Mouse (Mus musculus): ENCODE results near the gene Rmnd5b. TPM values are rescaled to one million over a fixed set of nuclear protein-coding genes. Genes with fewer than 3 reads are reported as not detected.

Gene Rmnd5b
- polyA plus RNA-seq, 1 experiment from 2014 or later: 77.0 TPM

DNA sequence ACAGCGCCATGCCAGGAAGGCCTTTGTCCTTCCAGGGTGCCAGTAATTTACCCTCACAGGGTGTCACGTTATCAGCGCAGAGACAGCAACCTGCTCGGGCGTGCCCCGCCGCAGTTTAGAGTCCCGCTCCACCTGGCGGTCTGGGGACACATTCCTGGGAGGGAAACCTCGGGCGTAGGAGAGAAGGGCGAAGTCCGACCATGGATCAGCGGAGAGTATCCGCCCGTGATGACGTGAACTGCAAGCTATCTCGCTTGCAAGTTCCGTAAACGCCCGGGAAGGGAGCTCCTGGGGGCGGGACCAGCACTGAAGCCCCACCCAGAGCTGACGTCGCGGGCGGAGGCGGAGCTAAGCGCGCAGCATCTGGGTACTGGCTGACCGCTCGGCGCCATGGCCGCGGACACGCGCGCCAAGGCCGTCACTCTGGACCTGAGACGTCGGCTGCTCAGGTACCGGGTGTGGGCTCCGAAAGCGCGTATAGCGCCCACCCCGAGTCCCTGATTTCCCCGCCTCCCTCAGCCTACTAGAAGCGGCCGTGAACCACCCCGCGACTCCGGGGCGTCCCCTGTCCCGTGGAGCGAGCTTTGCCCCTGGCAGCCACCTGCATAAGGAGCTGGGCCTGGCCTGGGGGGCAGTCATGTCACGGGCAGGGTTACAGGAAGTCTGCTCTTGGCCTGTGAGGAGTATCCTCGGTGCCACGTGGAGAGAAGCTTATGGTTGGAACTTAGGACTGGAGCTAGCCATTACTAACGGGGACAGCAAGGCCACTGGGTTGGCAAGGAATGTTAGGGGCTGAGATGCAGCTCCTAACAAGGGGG is 51.1 kb downstream of the Rmnd5b start, which contains the start of gene Phykpl:
Gene Phykpl (plus strand): TSS at position 327 of the 818 bp plus-strand sequence.
- Histone ChIP-seq H3K9me3 (replicated peaks; ENCODE audit: control insufficient read depth, low read length) (no peaks in the 10 kb centered on the region), H3K27me3 (replicated peaks; ENCODE audit: control insufficient read depth, insufficient read depth, low read length) (no peaks in the 10 kb centered on the region), H3K4me3 (ENCODE audit: low read depth, low read length) (peak within 1 kb of the TSS; percentile 60), H3K4me2 (ENCODE audit: low read length) (peak within 1 kb of the TSS; percentile 91), H3K27ac (ENCODE audit: low read depth, low read length) (peak within 1 kb of the TSS; percentile 96), H3K36me3 (ENCODE audit: control insufficient read depth, insufficient read depth, low read length) (peaks cover 37% of the 10 kb centered on the region), H3K4me1 (ENCODE audit: control insufficient read depth, insufficient read depth, low read length) (peaks cover 10% of the 10 kb centered on the region), H3K9ac (ENCODE audit: low read length) (peak within 1 kb of the TSS; percentile 90)
- WGBS: under 1% methylated on average over 58 of the region's 59 CpGs
- DNase-seq (ENCODE audit: low spot score) (peak; percentile 97), ATAC-seq (peak; percentile 95)

DNA sequence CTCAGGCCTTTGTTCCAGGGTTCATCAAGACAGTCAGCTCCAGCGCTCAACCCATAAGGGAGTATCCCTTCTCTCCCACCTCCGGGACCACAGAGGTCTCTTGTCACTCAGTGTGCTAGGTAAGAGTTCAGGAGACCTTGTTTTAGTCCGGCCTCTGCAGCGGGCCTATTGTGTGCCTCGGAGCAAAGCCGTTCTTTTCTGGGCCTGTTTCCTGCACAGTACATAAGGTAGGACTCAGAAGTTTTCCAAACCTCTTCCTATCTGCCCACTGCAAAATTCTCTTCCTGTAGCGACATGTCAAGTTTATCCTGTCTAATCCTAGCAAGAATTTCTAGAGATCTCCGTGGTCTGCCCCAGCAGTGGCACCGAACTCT is 51.7 kb downstream of the Rmnd5b start:
- peak; percentile 32 for DNase-seq (ENCODE audit: low spot score)
- ATAC-seq: peak; percentile 33

DNA sequence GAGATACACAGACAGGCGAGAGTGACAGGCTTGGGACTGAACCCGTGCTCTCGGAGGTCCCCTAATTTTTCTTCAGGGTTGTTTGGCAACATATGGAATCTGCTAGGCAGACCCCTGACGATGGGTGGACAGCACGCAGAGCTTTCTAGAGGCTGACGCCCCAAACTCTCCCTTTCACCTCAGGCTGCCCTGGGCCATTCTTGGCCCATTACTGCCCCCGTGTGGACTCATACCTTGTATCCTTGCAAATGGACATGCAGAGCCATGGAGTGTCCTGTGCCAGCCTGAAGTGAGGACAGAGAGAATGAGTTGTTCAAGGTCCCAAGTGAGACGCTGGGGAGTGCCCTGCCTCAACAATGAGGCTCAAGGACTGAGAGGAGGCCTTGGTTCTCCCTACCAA is 53.0 kb downstream of the Rmnd5b start:
- Histone ChIP-seq H3K27ac (ENCODE audit: low read depth, low read length) (no peak overlapping the region), H3K36me3 (ENCODE audit: control insufficient read depth, insufficient read depth, low read length) (peaks cover 18% of the 10 kb centered on the region), H3K4me2 (ENCODE audit: low read length) (no peak overlapping the region), H3K4me3 (ENCODE audit: low read depth, low read length) (no peak overlapping the region), H3K27me3 (replicated peaks; ENCODE audit: control insufficient read depth, insufficient read depth, low read length) (no peaks in the 10 kb centered on the region), H3K4me1 (ENCODE audit: control insufficient read depth, insufficient read depth, low read length) (peaks cover 10% of the 10 kb centered on the region), H3K9me3 (replicated peaks; ENCODE audit: control insufficient read depth, low read length) (no peaks in the 10 kb centered on the region), H3K9ac (ENCODE audit: low read length) (no peak overlapping the region)
- no peak for ATAC-seq
- WGBS: 25% methylated on average over 8 of the region's 8 CpGs
- DNase-seq (ENCODE audit: low spot score): peak; percentile 63

More for the DNA sequence above, 51.7 kb downstream of the Rmnd5b start:
- H3K9ac ChIP-seq (ENCODE audit: low read length): peak overlapping the region; percentile 90
- H3K36me3 ChIP-seq (ENCODE audit: control insufficient read depth, insufficient read depth, low read length): peaks cover 31% of the 10 kb centered on the region
- H3K27ac ChIP-seq (ENCODE audit: low read depth, low read length): peak overlapping the region; percentile 96
- peak overlapping the region; percentile 91 for H3K4me2 ChIP-seq (ENCODE audit: low read length)
- H3K9me3 ChIP-seq (replicated peaks; ENCODE audit: control insufficient read depth, low read length): no peaks in the 10 kb centered on the region
- peak overlapping the region; percentile 60 for H3K4me3 ChIP-seq (ENCODE audit: low read depth, low read length)
- H3K4me1 ChIP-seq (ENCODE audit: control insufficient read depth, insufficient read depth, low read length): peaks cover 10% of the 10 kb centered on the region
- WGBS: 7% methylated on average over 9 of the region's 9 CpGs
- no peaks in the 10 kb centered on the region for H3K27me3 ChIP-seq (replicated peaks; ENCODE audit: control insufficient read depth, insufficient read depth, low read length)

DNA sequence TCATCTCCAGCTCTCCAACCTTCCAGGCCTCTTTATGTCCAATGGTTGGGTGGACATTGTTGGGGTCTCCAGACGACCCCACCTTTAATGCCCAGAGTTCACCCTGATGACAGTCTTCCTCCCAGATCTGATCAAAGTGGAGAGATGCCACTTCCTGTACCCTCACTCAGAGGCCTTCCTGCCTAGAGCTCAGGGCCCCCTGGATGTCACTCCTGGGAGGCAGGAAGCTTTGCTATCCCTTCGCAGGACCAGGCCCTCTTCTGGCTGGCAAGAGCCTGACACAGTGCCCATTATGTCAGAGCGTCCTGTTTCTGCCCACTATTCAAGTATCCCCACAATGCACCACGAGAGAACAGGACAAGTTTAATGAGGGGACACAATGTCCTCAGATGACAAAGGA is 56.7 kb downstream of the Rmnd5b start:
- Histone ChIP-seq H3K9ac (ENCODE audit: low read length) (no peak overlapping the region), H3K4me3 (ENCODE audit: low read depth, low read length) (no peak overlapping the region), H3K4me1 (ENCODE audit: control insufficient read depth, insufficient read depth, low read length) (peaks cover 6% of the 10 kb centered on the region), H3K27ac (ENCODE audit: low read depth, low read length) (no peak overlapping the region), H3K27me3 (replicated peaks; ENCODE audit: control insufficient read depth, insufficient read depth, low read length) (no peaks in the 10 kb centered on the region), H3K9me3 (replicated peaks; ENCODE audit: control insufficient read depth, low read length) (no peaks in the 10 kb centered on the region), H3K36me3 (ENCODE audit: control insufficient read depth, insufficient read depth, low read length) (no peaks in the 10 kb centered on the region), H3K4me2 (ENCODE audit: low read length) (no peak overlapping the region)
- DNase-seq (ENCODE audit: low spot score): no peak
- ATAC-seq: no peak
- WGBS: 63% methylated on average over 4 of the region's 4 CpGs

DNA sequence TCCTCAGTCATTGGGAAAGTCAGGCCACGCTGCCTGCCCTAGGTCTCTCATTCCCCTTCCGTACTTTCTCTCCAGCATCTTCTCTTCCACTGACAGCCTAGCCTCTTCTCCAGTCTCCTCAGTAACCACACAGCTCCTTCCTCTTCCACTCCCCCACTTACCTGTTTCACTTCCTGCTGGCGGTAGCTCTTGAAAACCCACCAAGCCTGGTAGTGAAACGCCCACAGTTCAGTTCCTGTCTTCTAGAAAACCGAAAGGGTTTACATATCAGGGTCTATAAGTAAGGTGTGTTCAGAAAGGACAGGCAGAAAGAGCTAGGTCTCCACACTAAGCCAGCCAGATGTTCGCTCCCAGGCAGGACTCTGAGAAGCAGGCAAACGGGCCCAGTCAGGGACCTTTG is 58.1 kb downstream of the Rmnd5b start:
- Histone ChIP-seq H3K27ac (ENCODE audit: low read depth, low read length) (no peak overlapping the region), H3K9me3 (replicated peaks; ENCODE audit: control insufficient read depth, low read length) (no peaks in the 10 kb centered on the region), H3K4me2 (ENCODE audit: low read length) (no peak overlapping the region), H3K36me3 (ENCODE audit: control insufficient read depth, insufficient read depth, low read length) (no peaks in the 10 kb centered on the region), H3K4me3 (ENCODE audit: low read depth, low read length) (no peak overlapping the region), H3K4me1 (ENCODE audit: control insufficient read depth, insufficient read depth, low read length) (no peaks in the 10 kb centered on the region), H3K9ac (ENCODE audit: low read length) (no peak overlapping the region), H3K27me3 (replicated peaks; ENCODE audit: control insufficient read depth, insufficient read depth, low read length) (no peaks in the 10 kb centered on the region)
- DNase-seq (ENCODE audit: low spot score) (no peak), ATAC-seq (no peak)
- 92% methylated on average over 7 of the region's 7 CpGs for WGBS

DNA sequence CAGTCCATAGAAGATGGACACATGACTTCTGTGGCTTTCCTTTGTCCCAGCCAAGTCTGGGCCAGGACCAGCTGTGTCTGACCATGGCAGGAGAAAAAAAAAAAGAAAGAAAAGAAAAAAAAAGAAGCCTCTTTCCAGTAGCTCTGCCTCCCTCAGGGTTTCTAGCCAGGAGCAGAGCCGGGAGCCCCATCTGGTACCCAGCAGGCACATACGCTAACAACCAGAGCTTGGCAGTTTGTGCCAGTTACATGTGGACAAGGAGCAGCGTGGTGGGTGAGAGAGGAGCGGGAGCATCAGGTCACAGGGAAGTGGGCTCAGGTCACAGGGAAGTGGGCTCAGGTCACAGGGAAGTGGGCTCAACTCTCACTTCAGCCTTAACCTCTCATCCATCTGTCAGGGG is 59.2 kb downstream of the Rmnd5b start:
- Histone ChIP-seq H3K9ac (ENCODE audit: low read length) (no peak overlapping the region), H3K9me3 (replicated peaks; ENCODE audit: control insufficient read depth, low read length) (no peaks in the 10 kb centered on the region), H3K4me2 (ENCODE audit: low read length) (no peak overlapping the region), H3K36me3 (ENCODE audit: control insufficient read depth, insufficient read depth, low read length) (no peaks in the 10 kb centered on the region), H3K4me1 (ENCODE audit: control insufficient read depth, insufficient read depth, low read length) (no peaks in the 10 kb centered on the region), H3K27me3 (replicated peaks; ENCODE audit: control insufficient read depth, insufficient read depth, low read length) (no peaks in the 10 kb centered on the region), H3K4me3 (ENCODE audit: low read depth, low read length) (no peak overlapping the region), H3K27ac (ENCODE audit: low read depth, low read length) (no peak overlapping the region; the same call in 1 of the 2 replicates)
- no peak for DNase-seq (ENCODE audit: low spot score)
- 74% methylated on average over 4 of the region's 4 CpGs for WGBS
- ATAC-seq: no peak

Other genes with a start within 250 kb of the Rmnd5b start
- 9.2 and 9.7 TPM in 2 replicates for gene Phykpl, start 51.1 kb downstream of the Rmnd5b start, polyA plus RNA-seq (2014; fragmentation: Nextera tagmentation; extraction: Ambion mirVana)
- 545 and 644 TPM in 2 replicates for gene Hnrnpab, start 29.0 kb downstream of the Rmnd5b start, polyA plus RNA-seq (2014; fragmentation: Nextera tagmentation; extraction: Ambion mirVana)
- 114 and 150 TPM in 2 replicates for gene Nhp2, start 16.2 kb downstream of the Rmnd5b start, polyA plus RNA-seq (2014; fragmentation: Nextera tagmentation; extraction: Ambion mirVana)
- 6.6 and 9.9 TPM in 2 replicates for gene N4bp3, start 14.9 kb upstream of the Rmnd5b start, polyA plus RNA-seq (2014; fragmentation: Nextera tagmentation; extraction: Ambion mirVana)
- 0.44 and 0.61 TPM in 2 replicates for gene D930048N14Rik, start 15.1 kb upstream of the Rmnd5b start, polyA plus RNA-seq (2014; fragmentation: Nextera tagmentation; extraction: Ambion mirVana)
- 97.8 and 108 TPM in 2 replicates for gene 0610009B22Rik, start 53.0 kb upstream of the Rmnd5b start, polyA plus RNA-seq (2014; fragmentation: Nextera tagmentation; extraction: Ambion mirVana)
- 7.5 and 11.6 TPM in 2 replicates for gene Sec24a, start 127.7 kb upstream of the Rmnd5b start, polyA plus RNA-seq (2014; fragmentation: Nextera tagmentation; extraction: Ambion mirVana)
- gene Sar1b, start 127.8 kb upstream of the Rmnd5b start, polyA plus RNA-seq (2014; fragmentation: Nextera tagmentation; extraction: Ambion mirVana): 179 and 184 TPM in 2 replicates
- gene Jade2, start 221.8 kb upstream of the Rmnd5b start, polyA plus RNA-seq (2014; fragmentation: Nextera tagmentation; extraction: Ambion mirVana): 0.20 and 0.23 TPM in 2 replicates

Measured in forebrain, embryonic 14.5 days (tissue).